Mouse (Mus musculus) CH12.LX (cell line): Measurements from ENCODE around the gene Ostm1.
A peak's percentile ranks its signal among the peaks of the same experiment; 100 is the strongest.

Experiments used
- CTCF ChIP-seq, 2 experiments: IDR thresholded peaks in 1 of 2; conservative IDR thresholded peaks in 1 of 2; 2 replicates each; pipeline ENCODE4 v1.5.1; 2011 to 2012; ENCODE audit warnings: low read depth in 2 of 2, low read length in 2 of 2, improper control_type of control experiment in 1 of 2, inconsistent platforms in 1 of 2, mild to moderate bottlenecking in 1 of 2, moderate library complexity in 1 of 2
- MEF2A ChIP-seq: IDR thresholded peaks from 2 replicates; pipeline ENCODE4 v1.6.1; 2014; ENCODE audit warnings: low read depth, mild to moderate bottlenecking, inconsistent platforms, low read length, improper control_type of control experiment, borderline replicate concordance
- MYC ChIP-seq: IDR thresholded peaks from 2 replicates; pipeline ENCODE4 v1.6.1; 2011; ENCODE audit warnings: low read depth, mild to moderate bottlenecking, improper control_type of control experiment, low read length
- POLR2A ChIP-seq: IDR thresholded peaks from 2 replicates; pipeline ENCODE4 v1.6.1; 2011; ENCODE audit warnings: low read depth, mild to moderate bottlenecking, improper control_type of control experiment, low read length
- RCOR1 ChIP-seq: conservative IDR thresholded peaks from 2 replicates; pipeline ENCODE4 v1.6.1; 2012; ENCODE audit warnings: low read depth, mild to moderate bottlenecking, inconsistent platforms, low read length, improper control_type of control experiment
- SIN3A ChIP-seq: IDR thresholded peaks from 2 replicates; pipeline ENCODE4 v1.6.1; 2012; ENCODE audit warnings: low read length, improper control_type of control experiment, inconsistent platforms
- SMC3 ChIP-seq: IDR thresholded peaks from 2 replicates; pipeline ENCODE4 v1.6.1; 2011; ENCODE audit warnings: low read depth, low read length, improper control_type of control experiment
- TBP ChIP-seq: conservative IDR thresholded peaks from 2 replicates; pipeline ENCODE4 v1.6.1; 2011; ENCODE audit warnings: low read depth, low read length, improper control_type of control experiment
- ZKSCAN1 ChIP-seq: IDR thresholded peaks from 2 replicates; pipeline ENCODE4 v1.6.1; 2012; ENCODE audit warnings: low read depth, inconsistent platforms, low read length, improper control_type of control experiment, borderline replicate concordance
- ZMIZ1 ChIP-seq: IDR thresholded peaks from 2 replicates; pipeline ENCODE4 v1.6.1; 2012; ENCODE audit warnings: low read depth, mild to moderate bottlenecking, inconsistent platforms, low read length, improper control_type of control experiment

DNA sequence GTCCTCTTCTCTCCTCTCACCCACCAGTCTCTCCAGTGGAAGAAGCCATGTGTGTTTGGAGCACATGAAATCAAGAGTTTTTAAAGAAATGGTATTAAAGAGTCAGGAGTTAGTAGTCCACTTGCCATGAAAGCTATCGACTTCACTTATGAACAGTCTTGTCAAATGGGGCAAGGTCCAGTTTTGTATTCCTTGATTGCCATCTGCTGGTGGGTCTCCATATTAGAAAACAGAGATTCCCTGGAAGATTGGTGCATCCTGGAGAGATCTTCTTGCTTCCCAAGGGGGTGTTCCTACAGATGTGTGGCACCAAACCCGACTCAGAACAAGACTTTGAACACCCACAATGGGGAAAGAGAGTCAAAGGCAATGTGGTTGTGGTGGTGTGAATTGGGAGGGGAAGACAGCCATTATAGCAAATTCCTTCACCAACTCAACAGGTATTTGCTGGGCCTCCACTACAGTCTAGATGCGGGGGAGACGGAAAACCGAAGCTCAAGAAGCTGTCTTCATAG, 151.0 kb downstream of the Ostm1 start:
- TF ChIP-seq SIN3A (no peak), CTCF (conservative IDR thresholded peaks at IDR 0.05 in 1 of 2, IDR thresholded peaks at IDR 0.05 in 1 of 2; ENCODE audit: low read depth in 2 of 2, low read length in 2 of 2) (peak in 1 of 2 experiments; percentile 66; a peak in 2 of 4 replicates), MEF2A (no peak), POLR2A (no peak), TBP (no peak), SMC3 (peak; percentile 50), RCOR1 (no peak), ZMIZ1 (no peak), ZKSCAN1 (no peak), MYC (no peak)
